Mouse (Mus musculus) hindbrain, embryonic 11.5 days (tissue): ENCODE measurements around the gene Henmt1. TPM values are rescaled to one million over a fixed set of nuclear protein-coding genes. Genes with fewer than 3 reads are reported as not detected.

Experiments
- ATAC-seq: fragments of 200-750 bp; cut with Nextera tagmentation; 2 replicates; pipeline ENCODE4 v1.8.0; 2017; ENCODE audit warnings: mild to moderate bottlenecking, moderate TSS enrichment, moderate library complexity; ENCODE audit not compliant: low FRiP score
- DNase-seq: peaks from one replicate; pipeline ENCODE4 v3.0.0-alpha.2; 2015; ENCODE audit warnings: low spot score
- H3K27ac ChIP-seq: fragments of 300-500 bp; sonication (generic); 2 replicates; pipeline ENCODE4 v1.5.1; 2014; ENCODE audit warnings: mild to moderate bottlenecking, low read depth, low read length
- H3K27me3 ChIP-seq: fragments of 300-500 bp; sonication (generic); 2 replicates; pipeline ENCODE4 v1.6.1; 2014; ENCODE audit warnings: mild to moderate bottlenecking, low read length, moderate library complexity, mixed read lengths; ENCODE audit not compliant: control insufficient read depth, insufficient read depth
- H3K36me3 ChIP-seq: fragments of 300-500 bp; sonication (generic); 2 replicates; pipeline ENCODE4 v1.6.1; 2014; ENCODE audit warnings: mild to moderate bottlenecking, low read length, moderate library complexity, mixed read lengths; ENCODE audit not compliant: control insufficient read depth, insufficient read depth
- H3K4me1 ChIP-seq: fragments of 300-500 bp; sonication (generic); replicated peaks from 2 replicates; pipeline ENCODE4 v1.6.1; 2014; ENCODE audit warnings: low read length, mixed read lengths; ENCODE audit not compliant: control insufficient read depth, insufficient read depth
- H3K4me2 ChIP-seq: fragments of 300-500 bp; sonication (generic); replicated peaks from 2 replicates; pipeline ENCODE4 v1.6.1; 2014; ENCODE audit warnings: mild to moderate bottlenecking, low read depth, low read length
- H3K4me3 ChIP-seq: fragments of 300-500 bp; sonication (generic); 2 replicates; pipeline ENCODE4 v1.5.1; 2014; ENCODE audit warnings: low read depth, low read length
- H3K9ac ChIP-seq: fragments of 300-500 bp; sonication (generic); 2 replicates; pipeline ENCODE4 v1.6.1; 2014; ENCODE audit warnings: low read depth, low read length
- H3K9me3 ChIP-seq: fragments of 300-500 bp; sonication (generic); 2 replicates; pipeline ENCODE4 v1.6.1; 2016; ENCODE audit warnings: low read length; ENCODE audit not compliant: control insufficient read depth
- WGBS: fragments of 180-500 bp; shearing (Covaris S2); extraction: QIAGEN DNeasy Blood & Tissue Kit; methylation state at CpG from one replicate; pipeline ENCODE4 v1.1.7; 2014; 5-methylcytosine and 5-hydroxymethylcytosine counted together
- polyA plus RNA-seq: library from polyadenylated mRNA; unstranded; fragments of >200 nt; fragmentation: Nextera tagmentation; extraction: Ambion mirVana; gene quantifications from 2 replicates; pipeline ENCODE4 v1.2.1, GENCODE M21; 2014

The Henmt1 gene
- polyA plus RNA-seq, 1 experiment from 2014 or later: 0.52 TPM

- H3K27ac ChIP-seq: no peak overlapping the region
- no peaks in the 10 kb centered on the region for H3K27me3 ChIP-seq
- H3K4me1 ChIP-seq: no peaks in the 10 kb centered on the region
- no peak overlapping the region for H3K9ac ChIP-seq
- H3K9me3 ChIP-seq: no peaks in the 10 kb centered on the region
- H3K4me2 ChIP-seq: no peak overlapping the region
- WGBS: 87% methylated on average over 11 of the region's 11 CpGs
- no peak for DNase-seq
- ATAC-seq: no peak
- no peak overlapping the region for H3K4me3 ChIP-seq
- no peaks in the 10 kb centered on the region for H3K36me3 ChIP-seq
Observed at GRCm38 (mm10) chr3:108997284-108997683, 57.6 kb downstream of the Henmt1 start.

- H3K4me1 ChIP-seq: no peaks in the 10 kb centered on the region
- DNase-seq (no peak), ATAC-seq (no peak)
- H3K27ac ChIP-seq: no peak overlapping the region
- no peak overlapping the region for H3K9ac ChIP-seq
- H3K4me2 ChIP-seq: no peak overlapping the region
- no peaks in the 10 kb centered on the region for H3K36me3 ChIP-seq
- H3K9me3 ChIP-seq: no peaks in the 10 kb centered on the region
- no peaks in the 10 kb centered on the region for H3K27me3 ChIP-seq
- 69% methylated on average over 4 of the region's 4 CpGs for WGBS
- H3K4me3 ChIP-seq: no peak overlapping the region
Observed at GRCm38 (mm10) chr3:108997762-108998161, 58.1 kb downstream of the Henmt1 start.

DNA sequence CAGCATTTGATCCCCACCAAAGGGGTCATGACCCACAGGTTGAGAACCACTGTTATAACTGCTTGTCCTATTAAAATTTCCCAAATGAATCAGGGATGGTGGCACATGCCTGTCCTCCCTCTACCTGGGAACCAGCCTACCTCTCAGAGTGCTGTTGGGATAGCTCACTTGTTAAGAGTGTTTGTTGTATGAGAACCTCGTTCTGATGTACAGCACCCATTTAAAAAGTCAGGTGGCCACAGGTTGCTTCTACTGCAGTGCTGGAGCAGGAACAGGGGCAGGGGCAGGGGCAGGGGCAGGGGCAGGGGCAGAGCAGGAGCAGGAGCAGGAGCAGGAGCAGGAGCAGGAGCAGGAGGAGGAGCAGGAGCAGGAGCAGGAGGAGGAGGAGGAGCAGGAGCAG is 59.5 kb downstream of the Henmt1 start:
- Histone ChIP-seq H3K9me3 (no peaks in the 10 kb centered on the region), H3K4me3 (no peak overlapping the region), H3K4me2 (no peak overlapping the region), H3K27ac (no peak overlapping the region), H3K27me3 (no peaks in the 10 kb centered on the region), H3K36me3 (no peaks in the 10 kb centered on the region), H3K4me1 (no peaks in the 10 kb centered on the region), H3K9ac (no peak overlapping the region)
- ATAC-seq (no peak), DNase-seq (no peak)
- 90% methylated on average over 1 of the region's 1 CpGs for WGBS

- Histone ChIP-seq H3K4me1 (no peaks in the 10 kb centered on the region), H3K36me3 (no peaks in the 10 kb centered on the region), H3K4me2 (no peak overlapping the region), H3K9ac (no peak overlapping the region), H3K4me3 (no peak overlapping the region), H3K27ac (no peak overlapping the region), H3K9me3 (no peaks in the 10 kb centered on the region), H3K27me3 (no peaks in the 10 kb centered on the region)
- ATAC-seq (no peak), DNase-seq (no peak)
- 75% methylated on average over 5 of the region's 5 CpGs for WGBS
Observed at GRCm38 (mm10) chr3:109005777-109006176, 66.1 kb downstream of the Henmt1 start.

- no peaks in the 10 kb centered on the region for H3K4me1 ChIP-seq
- no peak overlapping the region for H3K9ac ChIP-seq
- no peaks in the 10 kb centered on the region for H3K9me3 ChIP-seq
- H3K27me3 ChIP-seq: no peaks in the 10 kb centered on the region
- ATAC-seq (no peak), DNase-seq (no peak)
- H3K4me3 ChIP-seq: no peak overlapping the region
- no peaks in the 10 kb centered on the region for H3K36me3 ChIP-seq
- H3K27ac ChIP-seq: no peak overlapping the region
- H3K4me2 ChIP-seq: no peak overlapping the region
- WGBS: 89% methylated on average over 5 of the region's 5 CpGs
Observed at GRCm38 (mm10) chr3:109008180-109008579, 68.5 kb downstream of the Henmt1 start.

Other genes starting within 250 kb of the Henmt1 start
- 95.3 and 104 TPM in 2 replicates for gene Gpsm2, start 217.6 kb upstream of the Henmt1 start, polyA plus RNA-seq
- gene Aknad1, start 200.2 kb upstream of the Henmt1 start, polyA plus RNA-seq: 0.11 TPM in 1 of 2 replicates, not detected in the other
- gene Stxbp3, start 99.3 kb upstream of the Henmt1 start, polyA plus RNA-seq: 23.2 and 28.1 TPM in 2 replicates
- gene Fndc7, start 49.9 kb upstream of the Henmt1 start, polyA plus RNA-seq: 0.28 TPM in 1 of 2 replicates, not detected in the other
- gene Prpf38b, start 28.1 kb upstream of the Henmt1 start, polyA plus RNA-seq: 84.4 and 85.3 TPM in 2 replicates
- gene Gm9857, start 572 bp downstream of the Henmt1 start, polyA plus RNA-seq: 0.52 TPM in 1 of 2 replicates, not detected in the other
- gene Fam102b, start 87.7 kb downstream of the Henmt1 start, polyA plus RNA-seq: 12.5 and 14.9 TPM in 2 replicates
- not detected in 2 replicates for gene Slc25a54, start 140.6 kb downstream of the Henmt1 start, polyA plus RNA-seq
- gene Slc25a24, start 183.3 kb downstream of the Henmt1 start, polyA plus RNA-seq: 33.3 and 34.6 TPM in 2 replicates